Mouse (Mus musculus) liver, embryonic 15.5 days (tissue): Measurements from ENCODE around the gene Polr2e. TPM values are rescaled to one million over a fixed set of nuclear protein-coding genes. Genes with fewer than 3 reads are reported as not detected.
"Not testable (repeated sequence)": the region's sequence is repeated elsewhere in the genome, so short reads cannot be mapped to it uniquely, and the experiment has no call there.

ENCODE experiments used
- ATAC-seq: fragments of 200-750 bp; cut with Nextera tagmentation; 2 replicates; pipeline ENCODE4 v1.8.0; 2017; ENCODE audit warnings: moderate number of reproducible peaks, mild to moderate bottlenecking, moderate library complexity; ENCODE audit not compliant: insufficient read depth
- H3K27ac ChIP-seq: fragments of 300-500 bp; sonication (generic); replicated peaks from 2 replicates; pipeline ENCODE4 v1.5.1; 2015; ENCODE audit warnings: mild to moderate bottlenecking, inconsistent platforms
- H3K27me3 ChIP-seq: fragments of 300-500 bp; sonication (generic); 2 replicates; pipeline ENCODE4 v1.6.1; 2015; ENCODE audit warnings: mild to moderate bottlenecking, inconsistent platforms
- H3K36me3 ChIP-seq: fragments of 300-500 bp; sonication (generic); replicated peaks from 2 replicates; pipeline ENCODE4 v1.6.1; 2015; ENCODE audit warnings: moderate library complexity, mild to moderate bottlenecking, inconsistent platforms
- H3K4me1 ChIP-seq: fragments of 300-500 bp; sonication (generic); replicated peaks from 2 replicates; pipeline ENCODE4 v1.6.1; 2015; ENCODE audit warnings: inconsistent platforms
- H3K4me2 ChIP-seq: fragments of 300-500 bp; sonication (generic); 2 replicates; pipeline ENCODE4 v1.6.1; 2015; ENCODE audit warnings: moderate library complexity, mild to moderate bottlenecking, inconsistent platforms
- H3K4me3 ChIP-seq: fragments of 300-500 bp; sonication (generic); replicated peaks from 2 replicates; pipeline ENCODE4 v1.5.1; 2015; ENCODE audit warnings: mild to moderate bottlenecking, inconsistent platforms
- H3K9ac ChIP-seq: fragments of 300-500 bp; sonication (generic); 2 replicates; pipeline ENCODE4 v1.6.1; 2015; ENCODE audit warnings: moderate library complexity, mild to moderate bottlenecking, inconsistent platforms
- H3K9me3 ChIP-seq: fragments of 300-500 bp; sonication (generic); replicated peaks from 2 replicates; pipeline ENCODE4 v1.6.1; 2016; ENCODE audit warnings: inconsistent platforms
- WGBS: fragments of 180-500 bp; shearing (Covaris S2); methylation state at CpG from one replicate; pipeline ENCODE4 v1.1.7; 2015; ENCODE audit warnings: mixed read lengths; ENCODE audit not compliant: insufficient replicate concordance; 5-methylcytosine and 5-hydroxymethylcytosine counted together
- polyA plus RNA-seq: library from polyadenylated mRNA; unstranded; fragments of >200 nt; fragmentation: Nextera tagmentation; extraction: Ambion mirVana; gene quantifications from 2 replicates; pipeline ENCODE4 v1.2.1, GENCODE M21; 2015

The Polr2e gene
- polyA plus RNA-seq, 1 experiment from 2014 or later: 81.3 TPM

- no peaks in the 10 kb centered on the region for H3K9me3 ChIP-seq
- no peak overlapping the region for H3K9ac ChIP-seq
- no peak overlapping the region for H3K4me3 ChIP-seq
- no peak for ATAC-seq
- peaks cover 5% of the 10 kb centered on the region for H3K36me3 ChIP-seq
- no peaks in the 10 kb centered on the region for H3K27me3 ChIP-seq
- peaks cover 75% of the 10 kb centered on the region for H3K4me1 ChIP-seq
- H3K27ac ChIP-seq: peak overlapping the region; percentile 90
- no peak overlapping the region for H3K4me2 ChIP-seq
- WGBS: 62% methylated on average over 6 of the region's 6 CpGs
Observed at GRCm38 (mm10) chr10:80050244-80050643, 10.6 kb upstream of the Polr2e start.

- Histone ChIP-seq H3K9ac (no peak overlapping the region), H3K27me3 (no peaks in the 10 kb centered on the region), H3K4me1 (peaks cover 65% of the 10 kb centered on the region), H3K36me3 (no peaks in the 10 kb centered on the region), H3K27ac (peak overlapping the region; percentile 48), H3K4me2 (no peak overlapping the region), H3K9me3 (no peaks in the 10 kb centered on the region), H3K4me3 (no peak overlapping the region)
- 12% methylated on average over 3 of the region's 3 CpGs for WGBS
- no peak for ATAC-seq
Observed at GRCm38 (mm10) chr10:80048834-80049233, 9.2 kb upstream of the Polr2e start.

GRCm38 (mm10) chr10:80048396-80048795, 8.8 kb upstream of the Polr2e start:
- Histone ChIP-seq H3K9ac (no peak overlapping the region), H3K27me3 (no peaks in the 10 kb centered on the region), H3K4me2 (no peak overlapping the region), H3K36me3 (no peaks in the 10 kb centered on the region), H3K4me3 (no peak overlapping the region), H3K4me1 (peaks cover 65% of the 10 kb centered on the region), H3K9me3 (no peaks in the 10 kb centered on the region), H3K27ac (peak overlapping the region; percentile 29; the same call in 1 of the 2 replicates)
- 60% methylated on average over 5 of the region's 5 CpGs for WGBS
- no peak for ATAC-seq

GRCm38 (mm10) chr10:80047041-80047565, 7.5 kb upstream of the Polr2e start, which contains the start of gene Gpx4:
Gene Gpx4, plus strand, starts transcription at chr10:80047166.
- no peak for ATAC-seq
- H3K27ac ChIP-seq: no peak within 1 kb of the TSS
- H3K9me3 ChIP-seq: no peaks in the 10 kb centered on the region
- H3K4me1 ChIP-seq: peaks cover 54% of the 10 kb centered on the region
- no peak within 1 kb of the TSS for H3K4me2 ChIP-seq
- H3K27me3 ChIP-seq: no peaks in the 10 kb centered on the region
- H3K9ac ChIP-seq: no peak within 1 kb of the TSS
- no peak within 1 kb of the TSS for H3K4me3 ChIP-seq
- 76% methylated on average over 9 of the region's 9 CpGs for WGBS
- H3K36me3 ChIP-seq: no peaks in the 10 kb centered on the region

GRCm38 (mm10) chr10:80045766-80046165, 6.2 kb upstream of the Polr2e start:
- 65% methylated on average over 5 of the region's 5 CpGs for WGBS
- no peaks in the 10 kb centered on the region for H3K27me3 ChIP-seq
- no peak overlapping the region for H3K9ac ChIP-seq
- no peaks in the 10 kb centered on the region for H3K9me3 ChIP-seq
- H3K4me3 ChIP-seq: no peak overlapping the region
- no peak overlapping the region for H3K4me2 ChIP-seq
- no peaks in the 10 kb centered on the region for H3K36me3 ChIP-seq
- no peak for ATAC-seq
- H3K4me1 ChIP-seq: peaks cover 40% of the 10 kb centered on the region
- no peak overlapping the region for H3K27ac ChIP-seq

GRCm38 (mm10) chr10:80045364-80045763, 5.8 kb upstream of the Polr2e start:
- not testable (repeated sequence) for H3K9me3 ChIP-seq, H3K27ac ChIP-seq, H3K36me3 ChIP-seq, ATAC-seq, H3K27me3 ChIP-seq, H3K9ac ChIP-seq, H3K4me2 ChIP-seq, H3K4me3 ChIP-seq
- WGBS: 58% methylated on average over 4 of the region's 4 CpGs
- peaks cover 36% of the 10 kb centered on the region for H3K4me1 ChIP-seq

- Histone ChIP-seq H3K27ac (no peak overlapping the region), H3K9ac (no peak overlapping the region)
- WGBS: 71% methylated on average over 4 of the region's 4 CpGs
Observed at GRCm38 (mm10) chr10:80044087-80044486, 4.5 kb upstream of the Polr2e start.

GRCm38 (mm10) chr10:80041409-80042060, 1.9 kb upstream of the Polr2e start:
- H3K36me3 ChIP-seq: peaks cover 18% of the 10 kb centered on the region
- not testable (repeated sequence) for H3K9me3 ChIP-seq, H3K9ac ChIP-seq, ATAC-seq, H3K4me3 ChIP-seq, H3K27ac ChIP-seq, H3K4me2 ChIP-seq, H3K27me3 ChIP-seq
- peaks cover 37% of the 10 kb centered on the region for H3K4me1 ChIP-seq
- 79% methylated on average over 8 of the region's 8 CpGs for WGBS

More at GRCm38 (mm10) chr10:80044087-80044486, 4.5 kb upstream of the Polr2e start:
- H3K9me3 ChIP-seq: no peaks in the 10 kb centered on the region
- H3K4me1 ChIP-seq: peaks cover 34% of the 10 kb centered on the region
- H3K36me3 ChIP-seq: no peaks in the 10 kb centered on the region
- no peak overlapping the region for H3K4me2 ChIP-seq
- no peak for ATAC-seq
- no peaks in the 10 kb centered on the region for H3K27me3 ChIP-seq
- H3K4me3 ChIP-seq: no peak overlapping the region

GRCm38 (mm10) chr10:80036832-80037231, 2.8 kb downstream of the Polr2e start:
- H3K27ac ChIP-seq: no peak overlapping the region
- no peak for ATAC-seq
- no peaks in the 10 kb centered on the region for H3K9me3 ChIP-seq
- H3K9ac ChIP-seq: no peak overlapping the region
- H3K27me3 ChIP-seq: no peaks in the 10 kb centered on the region
- H3K4me2 ChIP-seq: no peak overlapping the region
- H3K4me3 ChIP-seq: no peak overlapping the region
- H3K4me1 ChIP-seq: peaks cover 57% of the 10 kb centered on the region
- peaks cover 38% of the 10 kb centered on the region for H3K36me3 ChIP-seq
- 85% methylated on average over 13 of the region's 13 CpGs for WGBS

- Histone ChIP-seq H3K27me3 (no peaks in the 10 kb centered on the region), H3K4me3 (no peak overlapping the region), H3K27ac (no peak overlapping the region), H3K36me3 (peaks cover 49% of the 10 kb centered on the region), H3K9ac (no peak overlapping the region), H3K9me3 (no peaks in the 10 kb centered on the region), H3K4me2 (no peak overlapping the region), H3K4me1 (peaks cover 57% of the 10 kb centered on the region)
- ATAC-seq: no peak
- 85% methylated on average over 5 of the region's 5 CpGs for WGBS
Observed at GRCm38 (mm10) chr10:80035686-80036085, 3.9 kb downstream of the Polr2e start.

GRCm38 (mm10) chr10:80035148-80035547, 4.4 kb downstream of the Polr2e start:
- H3K4me1 ChIP-seq: peaks cover 56% of the 10 kb centered on the region
- H3K9me3 ChIP-seq: no peaks in the 10 kb centered on the region
- no peak overlapping the region for H3K9ac ChIP-seq
- no peak overlapping the region for H3K4me3 ChIP-seq
- H3K27me3 ChIP-seq: no peaks in the 10 kb centered on the region
- 79% methylated on average over 8 of the region's 8 CpGs for WGBS
- ATAC-seq: no peak
- no peak overlapping the region for H3K4me2 ChIP-seq
- no peak overlapping the region for H3K27ac ChIP-seq
- H3K36me3 ChIP-seq: peaks cover 54% of the 10 kb centered on the region
